Mouse (Mus musculus) spleen, adult 18-20 months (tissue): ENCODE data around the gene Trpm2.
"Not testable (repeated sequence)": the region's sequence is repeated elsewhere in the genome, so short reads cannot be mapped to it uniquely, and the experiment has no call there.

ENCODE experiments used
- DNase-seq, 2 experiments: peaks; one replicate each; pipeline ENCODE4 v3.0.0; 2022; ENCODE audit warnings: mixed read lengths in 2 of 2

The Trpm2 gene

DNA sequence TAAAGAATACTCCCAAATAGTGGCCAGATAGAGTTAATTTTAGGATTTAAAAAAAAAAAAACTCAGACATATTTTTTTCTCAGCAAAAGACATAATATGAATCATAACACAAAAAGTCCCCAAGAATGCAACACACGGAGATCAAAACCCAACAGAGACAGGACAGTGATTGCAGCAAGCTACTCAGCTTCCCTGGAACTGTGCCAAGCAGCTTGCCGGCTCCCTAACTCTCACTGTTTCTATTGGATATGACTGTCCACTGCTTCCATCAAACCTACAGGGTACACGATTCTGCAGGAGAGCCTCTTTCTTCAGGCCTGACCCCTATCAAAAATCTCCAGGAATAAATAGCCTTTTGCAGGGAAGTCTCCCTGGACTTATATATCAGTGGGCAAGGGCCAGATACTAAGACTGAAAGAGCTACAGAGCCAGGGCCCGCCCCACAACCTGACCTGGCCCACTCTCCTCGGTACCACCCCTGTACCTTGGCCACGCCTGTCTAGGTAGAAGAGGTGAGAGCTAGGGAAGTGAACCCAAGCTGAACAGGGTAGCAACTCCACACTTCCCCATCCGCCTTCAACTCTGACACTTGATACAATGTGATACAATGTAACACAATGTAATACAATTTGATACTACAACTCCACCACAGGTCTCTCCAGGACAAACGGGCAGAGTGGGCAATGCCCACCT is 6.2 kb upstream of the Trpm2 start:
- peak in 1 of 2 experiments; percentile 32 for DNase-seq

DNA sequence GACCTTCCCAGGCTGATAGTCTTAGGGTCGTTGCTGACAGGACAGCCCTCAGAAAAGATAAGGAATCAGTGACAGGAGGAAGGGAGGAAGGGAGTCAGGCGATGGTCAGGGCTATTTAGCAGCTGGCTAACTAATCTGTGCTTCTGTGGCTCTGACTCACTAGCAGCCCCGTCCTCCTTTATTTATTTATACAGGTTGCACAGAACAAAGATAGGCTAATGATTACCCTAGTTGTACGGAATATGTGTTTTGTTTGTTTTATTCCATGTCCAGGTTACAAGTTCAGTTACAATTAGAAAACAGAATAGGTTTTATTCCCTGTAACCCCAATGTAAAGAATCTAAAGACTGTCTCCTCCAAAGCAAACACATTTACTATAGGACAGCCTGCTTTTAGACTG is 5.3 kb upstream of the Trpm2 start:
- no peak for DNase-seq

DNA sequence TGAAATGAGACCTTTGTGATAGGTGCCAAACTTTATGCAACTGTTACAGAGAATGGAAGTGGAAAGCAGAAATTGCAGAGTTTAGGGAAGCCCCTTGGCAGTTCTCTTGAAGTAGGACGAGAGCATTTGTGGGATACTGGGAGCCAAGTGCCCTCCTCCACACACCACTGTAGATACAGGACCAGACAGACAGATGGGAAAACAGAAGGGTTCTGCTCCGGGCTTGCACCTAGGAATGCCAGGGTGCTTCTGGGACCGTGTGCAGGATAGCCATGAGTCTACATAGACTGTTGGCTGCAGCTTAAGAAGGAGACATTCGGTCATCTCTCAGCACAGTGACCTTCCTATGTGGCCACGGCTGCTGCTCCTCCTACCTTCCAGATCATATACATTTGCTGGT is 4.4 kb upstream of the Trpm2 start:
- DNase-seq: no peak

DNA sequence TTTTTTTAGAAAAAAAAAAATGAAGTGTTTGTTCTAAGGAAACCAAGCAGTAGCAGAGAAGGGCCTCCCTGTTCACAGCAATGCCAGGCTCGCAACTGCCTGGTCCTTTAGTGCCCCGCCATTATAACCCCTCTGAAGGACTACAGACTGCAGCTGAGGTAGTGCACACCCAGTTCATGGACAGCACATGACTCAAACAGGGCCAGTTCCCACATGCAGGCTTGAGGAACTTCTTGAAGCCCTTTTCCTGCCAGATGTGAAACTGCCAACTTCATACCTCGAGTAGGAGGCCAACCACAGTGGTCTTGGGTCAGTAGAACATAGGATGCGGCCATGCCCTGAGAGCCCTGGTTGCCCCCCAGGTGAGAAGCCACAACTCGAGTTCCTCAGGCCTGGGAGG is 4.0 kb upstream of the Trpm2 start:
- DNase-seq: no peak

DNA sequence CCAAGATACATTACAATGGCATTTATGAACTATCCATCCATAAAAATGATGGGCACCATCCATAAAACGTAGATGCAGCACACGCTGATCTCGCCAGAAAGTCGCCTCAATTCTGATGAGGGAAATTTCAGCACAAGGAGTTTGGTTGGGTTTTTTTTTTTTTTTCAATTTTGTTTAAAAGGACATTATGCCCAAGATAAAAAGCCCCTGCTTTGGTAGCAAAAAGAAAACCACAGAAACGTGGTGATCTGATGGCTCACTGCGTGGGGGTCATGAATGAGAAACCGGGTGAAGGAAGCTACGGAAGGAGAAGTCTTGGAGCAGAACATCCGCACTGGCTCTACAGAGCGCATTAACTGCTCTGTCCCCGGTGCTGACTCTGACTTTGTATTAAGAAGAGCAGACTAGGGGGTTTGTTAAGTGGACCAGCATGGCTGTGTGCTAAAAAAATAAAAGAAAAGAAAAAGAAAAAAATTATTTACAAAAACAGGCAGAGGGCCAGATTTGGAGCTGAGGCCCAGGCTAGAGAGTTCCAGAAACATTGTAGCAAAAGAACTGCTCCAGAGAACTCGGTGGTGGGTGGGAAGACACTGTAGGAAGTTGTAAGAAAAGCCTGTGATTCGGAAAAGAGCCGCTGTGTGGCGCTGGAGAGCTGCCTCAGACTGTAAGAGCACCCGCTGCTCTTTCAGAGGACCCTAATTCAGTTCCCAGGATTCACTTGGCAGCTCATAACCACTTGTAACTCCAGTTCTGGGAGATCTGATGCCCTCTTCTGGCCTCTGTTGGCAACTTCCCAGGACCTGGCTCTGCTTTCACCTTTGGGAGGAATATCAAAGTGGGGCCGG is 1.6 kb upstream of the Trpm2 start:
- peak in 1 of 2 experiments; percentile 45 for DNase-seq

DNA sequence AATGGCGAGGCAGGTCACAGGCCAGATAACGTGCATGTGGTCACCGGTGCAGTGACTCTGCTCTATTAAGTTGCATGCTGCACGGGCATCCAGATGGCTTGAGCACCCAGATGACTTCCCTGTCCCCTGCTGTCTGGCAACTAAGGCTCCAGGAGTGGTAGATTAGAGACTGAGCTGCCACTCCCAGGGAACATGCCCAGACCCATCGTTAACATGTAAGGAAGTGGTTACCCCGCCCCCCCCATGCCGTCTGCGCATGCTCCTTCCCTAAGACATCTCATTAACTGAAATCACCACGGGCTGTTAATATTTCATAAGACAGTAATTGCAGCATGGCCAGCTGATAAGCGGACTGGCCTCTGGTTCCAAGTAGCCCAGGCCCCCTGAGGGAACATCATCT is 828 bp upstream of the Trpm2 start:
- peak; percentile 35 to 62 for DNase-seq

DNA sequence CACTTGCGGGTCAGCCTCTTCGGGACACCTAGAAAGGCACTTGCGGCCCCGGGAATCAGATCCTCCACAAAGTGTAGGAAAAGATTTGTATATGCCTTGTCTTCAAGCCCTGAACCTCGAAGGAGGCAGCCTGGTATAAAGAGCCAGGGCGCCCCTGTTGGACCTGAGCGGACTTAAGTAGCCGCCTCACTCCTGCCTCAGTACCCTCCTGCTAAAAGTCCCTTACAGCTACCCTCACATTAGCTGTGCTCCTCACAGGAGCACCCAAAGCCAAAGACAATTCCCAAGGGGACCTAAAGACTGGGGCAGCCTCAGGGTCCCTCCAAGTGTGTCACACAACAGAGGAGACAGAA is 414 bp downstream of the Trpm2 start:
- DNase-seq: no peak

DNA sequence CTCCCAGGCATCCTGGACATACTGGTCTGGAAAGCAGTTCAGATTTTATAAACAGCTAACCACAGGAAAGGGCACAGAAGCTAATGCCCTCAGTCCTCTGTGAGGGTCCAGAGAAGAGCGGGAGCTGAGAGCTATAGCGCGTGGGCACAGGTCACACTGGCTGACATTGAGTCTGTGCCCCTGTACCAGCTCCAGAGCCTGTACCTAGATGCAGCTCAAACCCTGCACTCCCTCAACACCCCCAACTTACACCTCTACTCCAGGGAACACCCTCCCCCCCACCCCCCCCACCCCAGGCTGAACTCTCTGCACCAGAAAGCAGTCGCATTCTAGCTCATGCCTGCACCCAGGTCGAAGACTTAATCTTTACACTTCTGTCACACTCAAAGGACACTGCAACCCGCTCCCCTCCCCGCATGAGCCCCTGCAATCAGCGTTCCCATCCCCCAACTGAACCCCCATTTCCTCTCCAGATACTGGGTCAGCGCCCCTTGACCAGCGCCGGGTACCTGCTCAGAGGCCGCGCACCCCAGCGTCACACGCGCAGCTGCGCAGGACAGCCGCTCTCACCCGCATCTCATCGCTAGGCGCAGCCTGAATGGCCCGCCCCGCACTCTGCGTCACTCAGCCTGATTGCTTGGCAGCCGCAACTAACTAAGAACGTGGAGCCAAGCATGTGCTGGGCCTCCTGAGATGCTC is 940 bp downstream of the Trpm2 start:
- DNase-seq: peak; percentile 37 to 58

DNA sequence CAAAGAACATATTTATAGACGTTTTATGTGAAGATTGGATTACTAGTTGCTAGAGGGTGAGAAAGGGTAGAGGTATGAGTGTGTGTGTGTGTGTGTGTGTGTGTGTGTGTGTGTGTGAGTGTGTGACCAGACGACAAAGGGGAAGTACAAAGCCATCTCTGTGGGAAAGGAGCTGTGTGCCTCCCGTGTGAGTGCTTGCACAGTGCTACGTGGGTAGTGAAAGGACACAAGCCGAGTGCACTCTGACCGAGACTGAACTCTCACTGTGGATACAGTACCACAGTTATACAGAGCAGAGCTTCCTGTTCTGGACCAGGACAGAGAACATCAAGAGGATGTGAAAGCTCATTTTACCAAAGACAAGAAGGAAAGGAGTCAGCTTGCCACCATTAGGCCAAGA is 6.4 kb downstream of the Trpm2 start:
- peak in 1 of 2 experiments; percentile 28 for DNase-seq

DNA sequence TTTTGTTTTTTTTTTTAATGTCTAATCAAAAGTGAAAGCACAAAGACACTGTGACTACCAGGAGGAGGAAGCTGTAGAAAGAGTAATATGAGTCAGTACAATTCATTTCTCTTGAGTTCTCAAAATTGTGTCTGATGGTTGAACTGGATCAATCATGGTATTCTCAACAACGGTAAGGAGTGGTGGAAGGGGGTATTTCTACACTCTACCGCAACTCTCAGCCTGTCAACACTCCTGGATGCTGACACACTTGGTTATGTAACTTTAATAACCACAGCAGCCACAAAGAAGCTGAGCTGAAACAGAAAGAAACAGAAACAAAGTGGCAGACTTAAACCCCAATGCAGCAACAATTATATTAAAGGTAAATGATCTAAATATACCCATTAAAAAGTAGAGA is 7.6 kb downstream of the Trpm2 start:
- DNase-seq: no peak

DNA sequence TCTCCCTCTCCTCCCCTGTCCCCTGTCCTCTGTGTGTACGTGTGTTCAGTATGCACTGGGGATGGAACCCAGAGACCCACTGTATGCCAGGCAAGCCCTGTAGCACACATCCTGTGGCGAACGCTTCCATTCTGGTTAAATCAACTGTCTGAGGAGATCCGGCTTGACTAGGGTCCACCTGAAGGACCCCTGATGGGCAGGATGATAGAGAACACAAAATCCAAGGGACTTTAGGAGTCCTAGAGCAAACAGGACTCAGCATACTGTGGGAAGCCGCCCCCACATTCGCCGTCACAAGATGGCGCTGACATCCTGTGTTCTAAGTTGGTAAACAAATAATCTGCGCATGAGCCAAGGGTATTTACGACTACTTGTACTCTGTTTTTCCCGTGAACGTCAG is 19.9 kb downstream of the Trpm2 start:
- not testable (repeated sequence) for DNase-seq

DNA sequence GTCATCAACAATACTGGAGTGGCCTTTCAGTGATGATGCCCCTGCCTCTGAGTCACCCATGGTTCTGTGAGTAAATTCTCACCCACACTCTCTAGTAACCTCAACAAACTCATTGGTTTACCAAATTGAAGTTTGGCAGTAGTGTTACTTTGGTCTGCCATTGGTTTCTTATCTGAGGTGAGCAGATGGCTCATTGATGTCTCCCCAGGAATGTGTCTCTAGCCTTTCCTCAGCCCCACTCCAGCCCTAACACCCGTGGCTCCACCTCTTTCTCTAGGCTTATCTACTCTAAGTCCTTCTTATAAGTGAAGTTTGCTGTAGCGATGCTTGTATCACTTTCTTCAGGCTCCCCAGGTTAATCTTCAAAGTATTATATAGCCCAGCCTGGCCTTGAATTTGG is 30.7 kb downstream of the Trpm2 start:
- no peak for DNase-seq

DNA sequence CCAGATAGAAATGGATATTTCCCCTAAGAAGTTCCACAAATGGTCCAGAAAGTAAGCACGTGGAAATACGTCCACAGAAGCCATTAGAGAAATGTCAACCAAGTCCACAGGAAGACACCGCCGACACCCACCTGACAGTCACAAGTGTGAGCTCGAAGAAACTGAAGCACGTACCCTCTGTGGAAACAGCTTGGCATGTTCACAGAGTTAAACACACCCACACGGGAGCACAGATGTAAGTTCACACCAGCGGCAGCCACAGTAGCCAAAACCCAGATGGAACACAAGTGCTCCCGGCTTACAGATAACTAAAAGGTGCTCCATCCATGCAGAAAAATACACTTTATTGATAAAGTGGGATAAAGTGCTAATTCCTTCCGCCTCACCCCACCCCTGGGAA is 43.0 kb downstream of the Trpm2 start:
- DNase-seq: no peak

DNA sequence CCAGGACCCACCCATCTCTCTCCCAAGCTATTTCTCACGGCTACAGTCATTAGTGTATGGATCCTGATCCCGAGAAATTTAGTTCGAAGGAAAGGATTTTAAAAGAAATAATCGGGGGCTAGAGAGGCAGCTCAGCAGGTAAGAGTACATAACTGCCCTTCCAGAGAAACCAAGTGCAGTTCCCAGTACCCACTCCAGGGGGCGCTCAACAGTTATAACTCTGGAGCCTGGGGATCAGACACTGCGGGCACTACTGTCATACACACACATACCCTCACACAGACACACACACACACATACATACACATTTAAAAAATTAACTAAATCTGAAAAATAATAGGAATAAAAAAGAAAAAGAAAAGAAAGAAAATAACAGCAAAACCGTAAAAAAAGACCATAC is 44.2 kb downstream of the Trpm2 start:
- DNase-seq: peak; percentile 48 to 79

DNA sequence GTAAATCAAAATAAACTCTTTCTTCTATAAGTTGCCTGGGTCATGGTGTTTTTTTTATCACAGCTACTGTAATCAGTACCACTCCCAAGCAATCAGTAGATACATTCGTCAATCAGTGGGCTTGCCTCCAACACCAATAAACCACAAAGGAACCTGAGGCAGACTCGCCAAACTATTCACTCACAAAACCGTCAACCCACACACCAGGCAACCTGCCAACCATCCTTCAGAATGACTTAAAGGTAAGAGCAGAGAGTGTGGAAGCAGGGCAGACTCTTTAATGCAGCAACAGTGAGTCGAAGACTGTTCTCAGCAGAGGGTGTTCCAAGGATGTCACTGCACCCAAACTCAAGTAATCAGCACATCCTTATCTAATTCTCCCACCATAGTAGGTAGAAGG is 47.7 kb downstream of the Trpm2 start:
- DNase-seq: no peak

DNA sequence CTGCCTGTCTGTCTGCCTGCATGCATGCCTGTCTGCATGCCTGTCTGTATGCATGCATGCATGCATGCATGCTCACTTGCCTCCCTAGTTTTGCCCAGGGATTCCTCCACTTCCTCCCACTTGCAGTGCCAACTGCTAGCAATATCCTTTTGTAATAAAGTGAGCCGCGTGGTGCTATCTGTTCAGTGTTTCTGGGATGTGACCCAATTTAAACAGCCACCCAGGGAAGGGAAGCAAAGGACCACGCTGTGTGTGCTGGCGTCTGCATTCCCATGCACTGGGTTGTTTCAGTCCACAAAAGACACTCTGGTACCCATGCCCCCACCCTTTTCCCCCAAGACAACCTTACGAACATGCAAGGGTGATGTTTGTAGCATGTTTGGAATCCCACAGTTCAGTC is 49.4 kb downstream of the Trpm2 start:
- DNase-seq: no peak

DNA sequence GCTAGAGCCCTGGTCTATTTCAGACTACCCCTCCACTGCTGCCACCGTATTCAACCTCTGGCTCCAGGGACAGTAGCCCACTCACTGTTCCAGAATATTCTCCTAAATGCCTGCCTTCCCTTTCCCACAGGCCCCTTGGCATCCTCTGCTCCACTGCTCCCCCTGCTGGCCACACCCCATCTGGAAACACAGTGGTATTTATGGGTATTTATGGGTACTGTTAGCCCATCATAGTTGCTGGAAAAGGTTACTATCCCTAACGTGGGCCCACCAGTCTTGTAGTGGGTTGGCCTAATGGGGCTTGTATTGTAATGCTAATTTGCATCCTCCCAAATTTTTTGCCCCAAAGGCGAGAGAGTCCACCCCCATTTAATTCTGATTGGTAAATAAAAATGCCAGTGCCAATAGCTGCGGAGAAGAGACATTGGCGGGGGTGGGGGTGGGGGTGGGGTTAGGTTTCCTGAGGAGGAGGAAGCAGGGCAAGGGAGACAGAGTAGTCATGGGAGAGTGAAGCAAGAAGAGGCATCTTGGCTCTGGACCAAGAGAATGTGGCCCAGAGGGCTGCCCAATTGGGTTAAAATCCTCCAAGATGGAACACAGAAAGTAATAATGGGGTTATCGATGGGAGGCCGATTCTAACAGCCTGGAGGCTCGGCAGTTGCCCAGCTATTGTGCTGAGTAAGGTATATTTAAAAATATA is 53.6 kb downstream of the Trpm2 start:
- DNase-seq: peak; percentile 20 to 73

DNA sequence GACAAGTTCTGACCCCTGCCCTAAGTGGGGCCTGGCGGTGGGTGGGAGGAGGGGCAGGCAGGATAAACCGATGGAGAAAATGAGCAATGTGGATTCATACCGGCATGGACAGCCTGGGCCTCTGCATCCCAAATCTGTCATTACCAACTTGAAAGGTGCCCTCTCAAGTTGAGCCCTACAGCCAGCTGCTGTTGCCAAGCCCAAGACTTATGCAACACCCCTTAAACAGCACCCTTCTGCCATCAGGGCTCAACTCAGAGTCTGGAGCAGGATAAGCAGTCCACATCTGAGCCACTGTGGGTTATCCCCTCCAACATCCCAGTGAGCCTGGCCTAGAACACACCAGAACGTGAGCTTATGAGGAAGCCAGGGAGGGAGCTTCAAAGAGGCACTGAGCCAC is 57.1 kb downstream of the Trpm2 start:
- DNase-seq: no peak

DNA sequence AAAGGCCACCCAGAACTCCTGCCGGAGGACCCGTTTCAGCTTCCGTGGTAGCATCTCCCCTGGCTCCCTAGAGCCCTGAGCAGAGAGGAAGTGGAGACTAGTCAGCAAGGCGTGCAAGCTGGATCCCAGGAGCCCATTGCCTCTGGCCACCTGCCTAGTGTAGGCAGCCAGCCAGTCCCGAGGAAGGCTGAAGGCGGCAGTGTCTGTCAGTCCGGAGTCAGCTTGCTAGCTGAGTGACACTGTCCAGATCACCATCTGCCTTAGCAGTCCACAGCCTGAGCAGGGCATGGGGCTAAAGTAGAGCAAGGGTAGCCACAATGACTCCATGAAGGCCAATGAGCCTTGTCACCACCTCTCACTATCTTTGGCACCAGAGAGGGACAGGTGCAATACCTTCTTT is 57.8 kb downstream of the Trpm2 start:
- no peak for DNase-seq

DNA sequence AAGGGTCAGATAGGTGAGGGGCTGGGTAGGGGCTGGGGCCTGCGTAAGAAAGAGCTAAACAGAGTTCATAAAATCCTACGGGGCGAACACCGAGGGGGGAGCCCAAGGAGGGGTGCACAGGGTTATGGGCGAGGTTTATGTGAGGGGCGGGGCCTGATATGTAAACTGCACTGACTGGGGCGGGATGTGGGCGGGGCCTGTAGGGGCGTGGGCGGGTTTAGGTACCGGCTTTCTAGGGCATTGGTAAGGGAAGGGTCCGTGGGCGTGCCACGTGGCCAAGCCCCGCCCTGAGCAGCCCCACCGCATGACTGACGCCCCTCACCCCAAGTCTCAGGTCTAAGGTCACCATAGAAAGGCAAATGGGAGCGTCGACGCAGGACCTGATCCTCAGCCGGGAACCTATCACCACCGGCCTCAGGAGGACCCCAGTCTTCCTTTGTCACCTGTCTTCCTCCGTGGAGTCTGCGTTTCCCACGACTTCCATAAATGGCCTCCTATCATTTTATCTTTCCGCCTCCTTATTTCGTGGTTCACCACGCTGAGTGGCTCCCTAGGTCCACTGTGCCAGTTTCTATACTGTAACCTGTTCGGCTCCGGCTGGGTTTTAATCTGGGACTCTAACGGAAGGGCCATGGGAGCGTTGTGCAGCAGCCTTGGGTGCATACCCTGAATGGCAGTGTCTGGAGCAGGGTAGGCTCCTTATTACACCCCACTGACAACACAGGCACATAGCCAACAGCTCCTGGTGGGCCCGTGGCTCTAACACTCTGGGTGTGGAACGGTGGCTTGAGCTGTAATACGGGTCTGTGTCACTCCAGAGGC is 67.3 kb downstream of the Trpm2 start:
- no peak for DNase-seq

DNA sequence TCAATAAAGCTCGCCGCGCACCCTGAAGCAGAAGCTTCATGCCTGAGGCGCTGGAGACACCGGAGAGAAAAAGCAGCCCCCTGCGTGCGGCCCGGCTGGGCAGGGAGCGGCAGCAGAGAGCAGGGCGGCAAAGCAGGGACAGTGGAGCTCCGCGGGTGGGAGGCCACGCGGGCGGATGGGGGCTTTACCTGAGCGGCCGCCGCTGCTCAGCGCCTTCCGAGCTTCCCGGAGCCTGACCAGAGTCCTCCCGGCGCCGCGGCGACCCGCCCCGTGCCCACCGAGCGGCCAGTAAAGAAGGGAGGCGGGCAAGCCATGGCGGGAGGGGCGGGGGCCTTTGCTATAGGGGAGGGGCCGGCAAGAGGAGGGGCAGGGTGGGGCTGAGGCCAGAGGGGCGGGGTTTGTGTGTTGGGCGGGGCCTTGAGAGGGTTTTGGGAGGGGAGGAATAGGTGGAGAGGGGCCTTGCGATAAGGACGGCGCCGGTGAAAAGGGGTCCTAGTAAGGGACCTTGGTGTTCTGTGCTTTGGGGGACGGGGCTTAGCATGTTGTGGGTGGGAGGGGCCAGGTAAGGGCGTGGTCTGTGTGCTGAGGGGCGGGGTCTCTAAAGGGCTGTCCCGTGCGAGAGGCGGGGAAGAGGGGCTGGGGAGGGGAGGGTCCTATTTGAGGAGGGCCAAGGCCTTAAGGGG is 68.0 kb downstream of the Trpm2 start, which contains the start of gene Lrrc3:
Gene Lrrc3 (minus strand): TSS at position 326 of the 683 bp plus-strand sequence.
- peak; percentile 20 to 33 for DNase-seq

DNA sequence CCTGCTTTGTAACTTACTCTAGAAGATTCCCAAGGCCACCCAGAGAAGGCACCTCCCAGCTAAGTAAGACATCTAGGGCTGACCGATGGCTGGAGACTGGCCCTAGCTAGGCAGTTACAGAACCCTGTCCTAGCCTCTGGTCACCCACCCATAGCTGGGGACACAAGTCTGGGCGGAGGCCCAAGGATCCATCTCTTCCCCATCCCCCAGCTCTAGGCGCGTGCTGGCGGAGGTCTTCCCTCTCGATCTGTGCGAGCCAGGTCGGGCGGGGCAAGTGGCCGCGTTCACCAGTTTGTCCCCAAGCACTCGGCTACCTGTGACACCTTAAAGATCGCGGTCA is 68.5 kb downstream of the Trpm2 start:
- no peak for DNase-seq
